Mouse (Mus musculus) lung, postnatal 0 days (tissue): Measurements from ENCODE around the gene Tmem140. TPM values are rescaled to one million over a fixed set of nuclear protein-coding genes. Genes with fewer than 3 reads are reported as not detected.
A peak's percentile ranks its signal among the peaks of the same experiment; 100 is the strongest.

Experiments used
- ATAC-seq: fragments of 200-750 bp; cut with Nextera tagmentation; 2 replicates; pipeline ENCODE4 v1.8.0; 2017; ENCODE audit warnings: moderate library complexity
- DNase-seq: peaks from one replicate; pipeline ENCODE4 v3.0.0-alpha.2; 2016; ENCODE audit warnings: low spot score
- H3K27ac ChIP-seq: fragments of 300-500 bp; sonication (generic); 2 replicates; pipeline ENCODE4 v1.5.1; 2014; ENCODE audit warnings: antibody characterized with exemption, mild to moderate bottlenecking, low read length, mixed read lengths
- H3K27me3 ChIP-seq: fragments of 300-500 bp; sonication (generic); replicated peaks from 2 replicates; pipeline ENCODE4 v1.6.1; 2014; ENCODE audit warnings: low read length, mixed read lengths; ENCODE audit not compliant: insufficient read depth
- H3K36me3 ChIP-seq: fragments of 300-500 bp; sonication (generic); 2 replicates; pipeline ENCODE4 v1.6.1; 2014; ENCODE audit warnings: low read length, mixed read lengths; ENCODE audit not compliant: insufficient read depth
- H3K4me1 ChIP-seq: fragments of 300-500 bp; sonication (generic); 2 replicates; pipeline ENCODE4 v1.6.1; 2014; ENCODE audit warnings: antibody characterized with exemption, low read depth, low read length, mixed read lengths; ENCODE audit not compliant: insufficient read depth
- H3K4me2 ChIP-seq: fragments of 300-500 bp; sonication (generic); replicated peaks from 2 replicates; pipeline ENCODE4 v1.6.1; 2014; ENCODE audit warnings: low read depth, mild to moderate bottlenecking, low read length, moderate library complexity, mixed read lengths
- H3K4me3 ChIP-seq: fragments of 300-500 bp; sonication (generic); 2 replicates; pipeline ENCODE4 v1.5.1; 2014; ENCODE audit warnings: low read depth, low read length
- H3K9ac ChIP-seq: fragments of 300-500 bp; sonication (generic); replicated peaks from 2 replicates; pipeline ENCODE4 v1.6.1; 2014; ENCODE audit warnings: low read depth, mild to moderate bottlenecking
- H3K9me3 ChIP-seq: fragments of 300-500 bp; sonication (generic); 2 replicates; pipeline ENCODE4 v1.6.1; 2016; ENCODE audit warnings: low read length, mixed read lengths
- CTCF ChIP-seq: IDR thresholded peaks from 2 replicates; pipeline ENCODE4 v1.5.1; 2016; ENCODE audit warnings: antibody characterized with exemption, mild to moderate bottlenecking
- EP300 ChIP-seq: IDR thresholded peaks from 2 replicates; pipeline ENCODE4 v1.6.1; 2016; ENCODE audit warnings: antibody characterized with exemption, mild to moderate bottlenecking, control low read depth
- WGBS: fragments of 180-500 bp; shearing (Covaris S2); extraction: QIAGEN DNeasy Blood & Tissue Kit; methylation state at CpG from one replicate; pipeline ENCODE4 v1.1.7; 2014; 5-methylcytosine and 5-hydroxymethylcytosine counted together
- polyA plus RNA-seq: library from polyadenylated mRNA; unstranded; fragments of >200 nt; fragmentation: Nextera tagmentation; extraction: Ambion mirVana; gene quantifications from 2 replicates; pipeline ENCODE4 v1.2.1, GENCODE M21; 2015

Gene Tmem140
- polyA plus RNA-seq, 1 experiment from 2014 or later: 34.9 TPM

DNA sequence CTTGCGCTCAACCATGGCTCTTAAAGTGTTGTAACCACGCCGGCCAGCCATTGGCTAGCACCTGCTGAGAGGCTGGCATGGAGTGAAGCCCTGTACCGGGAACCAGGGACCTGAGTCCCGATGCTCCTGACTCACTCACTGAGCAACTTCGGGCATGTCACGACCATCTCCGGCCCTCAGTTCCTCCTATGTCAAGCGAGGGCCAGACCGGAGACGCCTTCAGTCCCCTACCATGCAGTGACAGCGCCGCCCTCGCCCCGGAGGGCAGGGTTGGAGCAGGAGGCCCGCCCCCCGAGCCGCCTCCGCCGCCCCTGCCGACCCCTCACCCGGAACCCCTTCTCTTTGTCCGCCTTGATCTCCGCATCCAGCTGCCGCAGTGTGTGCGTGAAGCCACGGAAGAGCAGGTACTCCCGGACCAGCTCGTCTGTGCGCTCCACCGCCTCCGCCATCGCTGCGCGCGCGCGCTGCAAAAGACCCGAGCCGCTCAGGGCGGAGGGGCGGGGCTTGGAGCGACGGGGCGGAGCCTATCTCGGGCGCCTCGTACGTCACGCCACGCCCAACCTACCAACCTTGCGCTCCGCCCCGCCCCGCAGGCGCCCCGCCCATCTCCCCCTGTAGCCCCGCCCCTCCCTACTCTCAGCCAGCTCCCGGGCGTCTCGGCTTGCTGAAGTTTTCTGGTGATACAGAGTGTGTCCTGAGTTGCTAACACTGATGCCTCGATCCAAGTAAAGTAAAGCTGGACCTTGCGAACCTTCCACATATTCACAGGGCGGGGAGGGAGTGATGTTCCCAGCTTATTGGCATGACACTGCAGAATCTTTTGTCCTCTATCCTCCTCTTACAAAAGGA lies 47.6 kb downstream of the Tmem140 start, which contains the start of gene Wdr91:
Wdr91 (minus strand) TSS at position 506 of the 849 bp plus-strand sequence.
- ATAC-seq: peak; percentile 96
- DNase-seq: peak; percentile 95
- under 1% methylated on average over 49 of the region's 64 CpGs for WGBS
- H3K27me3 ChIP-seq: no peaks in the 10 kb centered on the region
- H3K4me2 ChIP-seq: peak within 1 kb of the TSS; percentile 72
- TF ChIP-seq EP300 (no peak), CTCF (peak; percentile 49; the same call in 1 of the 2 replicates)
- H3K9me3 ChIP-seq: no peaks in the 10 kb centered on the region
- peaks cover 12% of the 10 kb centered on the region; the same call in 1 of the 2 replicates for H3K4me1 ChIP-seq
- peak within 1 kb of the TSS; percentile 79 for H3K4me3 ChIP-seq
- H3K27ac ChIP-seq: peak within 1 kb of the TSS; percentile 89
- peaks cover under 1% of the 10 kb centered on the region; the same call in 1 of the 2 replicates for H3K36me3 ChIP-seq
- H3K9ac ChIP-seq: peak within 1 kb of the TSS; percentile 52

DNA sequence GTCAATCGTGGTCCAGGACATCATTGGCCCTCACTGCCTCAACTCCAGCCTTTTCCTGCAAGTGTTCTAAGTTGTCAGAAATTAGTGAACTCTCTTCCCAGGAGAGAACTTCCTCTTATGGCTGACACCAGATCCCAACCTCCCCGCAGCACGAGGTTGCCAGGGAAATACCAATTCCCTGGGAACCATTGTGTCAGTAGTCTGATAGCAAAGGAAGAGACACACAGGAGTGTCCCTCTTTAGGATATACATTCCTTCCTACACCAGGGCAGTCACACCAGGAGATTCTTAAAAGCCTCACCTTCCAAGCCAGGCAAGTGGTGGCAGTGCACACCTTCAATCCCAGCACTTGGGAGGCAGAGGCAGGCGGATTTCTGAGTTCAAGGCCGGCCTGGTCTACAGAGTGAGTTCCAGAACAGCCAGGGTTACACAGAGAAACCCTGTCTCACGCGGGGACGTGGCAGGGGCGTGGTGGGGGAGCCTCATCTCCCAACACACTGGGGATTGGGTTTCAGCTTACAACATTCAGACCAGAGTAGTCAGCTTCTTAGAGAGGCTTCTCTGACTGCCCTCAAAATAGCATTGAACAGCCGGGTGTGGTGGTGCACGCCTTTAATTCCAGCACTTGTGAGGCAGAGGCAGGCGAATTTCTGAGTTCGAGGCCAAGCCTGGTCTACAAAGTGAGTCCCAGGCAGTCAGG lies 50.5 kb downstream of the Tmem140 start:
- WGBS: 87% methylated on average over 13 of the region's 13 CpGs
- Histone ChIP-seq H3K36me3 (no peaks in the 10 kb centered on the region), H3K9me3 (no peaks in the 10 kb centered on the region), H3K4me3 (no peak overlapping the region), H3K27me3 (no peaks in the 10 kb centered on the region), H3K27ac (no peak overlapping the region), H3K9ac (no peak overlapping the region), H3K4me1 (peaks cover 8% of the 10 kb centered on the region; the same call in 1 of the 2 replicates), H3K4me2 (no peak overlapping the region)
- no peak for DNase-seq
- ATAC-seq: no peak
- TF ChIP-seq CTCF: no peak
- no peak for TF ChIP-seq EP300

DNA sequence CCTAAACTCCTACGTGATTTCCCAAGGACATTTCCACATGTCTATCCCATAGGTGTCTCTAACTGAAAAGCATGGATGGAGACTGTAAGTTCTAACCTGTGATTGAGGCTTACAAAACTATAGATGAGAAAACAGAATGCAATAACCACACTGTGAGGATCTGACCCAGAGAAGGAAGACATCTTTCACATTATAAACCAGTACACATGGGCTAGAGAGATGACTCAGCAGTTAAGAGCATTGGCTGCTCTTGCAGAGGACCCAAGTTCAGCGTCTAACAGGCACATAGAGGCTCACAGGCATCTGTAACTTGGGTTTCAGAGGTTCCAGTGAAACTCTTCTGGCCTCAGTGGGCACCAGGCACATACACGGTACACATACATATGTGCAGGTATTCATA lies 51.5 kb downstream of the Tmem140 start:
- Histone ChIP-seq H3K27me3 (no peaks in the 10 kb centered on the region), H3K4me1 (peaks cover 8% of the 10 kb centered on the region; the same call in 1 of the 2 replicates), H3K4me2 (no peak overlapping the region), H3K27ac (no peak overlapping the region), H3K4me3 (no peak overlapping the region), H3K9ac (no peak overlapping the region), H3K9me3 (no peaks in the 10 kb centered on the region), H3K36me3 (no peaks in the 10 kb centered on the region)
- WGBS: 80% methylated on average over 3 of the region's 3 CpGs
- ATAC-seq: no peak
- TF ChIP-seq CTCF: no peak
- no peak for TF ChIP-seq EP300
- DNase-seq: no peak

DNA sequence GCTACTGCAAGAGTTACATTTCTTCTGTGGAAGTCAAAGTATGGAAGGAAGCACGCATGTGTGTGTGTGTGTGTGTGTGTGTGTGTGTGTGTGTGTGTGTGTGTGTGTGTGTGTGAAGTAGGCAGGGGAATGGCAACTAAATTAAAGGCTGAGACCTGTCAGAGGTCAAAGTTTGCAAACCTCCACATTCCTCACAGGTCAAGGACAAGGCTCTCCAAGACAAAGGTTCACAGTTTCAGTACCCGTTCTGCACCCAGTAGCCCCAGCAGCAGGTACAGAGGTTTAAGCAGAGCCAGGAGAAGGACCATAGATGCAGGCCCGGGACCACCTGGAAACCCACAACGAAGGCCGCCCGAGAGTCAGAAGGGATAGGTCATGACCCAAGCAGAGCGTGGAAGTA lies 56.2 kb downstream of the Tmem140 start:
- ATAC-seq (no peak), DNase-seq (no peak)
- WGBS: 79% methylated on average over 7 of the region's 7 CpGs
- no peak for TF ChIP-seq EP300
- TF ChIP-seq CTCF: no peak
- H3K27ac ChIP-seq: no peak overlapping the region
- H3K9ac ChIP-seq: no peak overlapping the region
- H3K27me3 ChIP-seq: no peaks in the 10 kb centered on the region
- H3K9me3 ChIP-seq: no peaks in the 10 kb centered on the region
- H3K4me1 ChIP-seq: no peaks in the 10 kb centered on the region
- no peak overlapping the region for H3K4me2 ChIP-seq
- no peaks in the 10 kb centered on the region for H3K36me3 ChIP-seq
- H3K4me3 ChIP-seq: no peak overlapping the region

GRCm38 (mm10) chr6:34919956-34920355 lies 57.0 kb downstream of the Tmem140 start, which contains the start of gene Stra8:
Gene Stra8, plus strand, starts transcription at chr6:34920163.
- 51% methylated on average over 10 of the region's 10 CpGs for WGBS
- Histone ChIP-seq H3K4me3 (no peak within 1 kb of the TSS), H3K27me3 (no peaks in the 10 kb centered on the region), H3K27ac (no peak within 1 kb of the TSS), H3K36me3 (no peaks in the 10 kb centered on the region), H3K9ac (no peak within 1 kb of the TSS), H3K4me1 (no peaks in the 10 kb centered on the region), H3K9me3 (no peaks in the 10 kb centered on the region), H3K4me2 (no peak within 1 kb of the TSS)
- ATAC-seq (no peak), DNase-seq (no peak)
- TF ChIP-seq EP300: no peak
- TF ChIP-seq CTCF: no peak

DNA sequence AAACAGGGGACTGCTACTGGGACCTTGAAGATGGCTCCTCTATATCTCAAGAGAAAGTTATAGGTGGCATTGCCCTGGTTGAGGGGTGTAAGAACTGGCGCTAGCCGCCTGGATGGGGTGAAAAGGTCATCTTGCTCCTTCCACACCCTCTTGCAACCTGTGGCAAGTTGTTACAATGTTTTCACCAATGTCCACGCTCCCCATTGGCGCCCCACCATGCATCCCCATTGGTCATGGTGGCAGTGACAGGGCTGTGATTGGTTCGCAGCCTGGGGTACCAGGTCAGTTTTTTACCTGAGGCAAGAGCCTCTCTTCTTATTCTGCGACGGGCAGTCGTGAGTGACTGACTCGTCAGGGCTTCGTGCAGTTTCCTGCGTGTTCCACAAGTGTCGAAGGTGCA lies 57.7 kb downstream of the Tmem140 start:
- H3K4me3 ChIP-seq: no peak overlapping the region
- no peak overlapping the region for H3K4me2 ChIP-seq
- H3K4me1 ChIP-seq: no peaks in the 10 kb centered on the region
- ATAC-seq (no peak), DNase-seq (no peak)
- H3K27me3 ChIP-seq: no peaks in the 10 kb centered on the region
- no peak overlapping the region for H3K9ac ChIP-seq
- H3K36me3 ChIP-seq: no peaks in the 10 kb centered on the region
- H3K9me3 ChIP-seq: no peaks in the 10 kb centered on the region
- no peak overlapping the region for H3K27ac ChIP-seq
- WGBS: 87% methylated on average over 12 of the region's 12 CpGs
- no peak for TF ChIP-seq CTCF
- TF ChIP-seq EP300: no peak
